Mouse (Mus musculus): ENCODE data around the gene Gpr88.

The Gpr88 gene

GRCm38 (mm10) chr3:116242685-116243084 lies 10.6 kb downstream of the Gpr88 start:
- 41% methylated on average over 9 of the region's 9 CpGs for WGBS

- 92% methylated on average over 5 of the region's 5 CpGs for WGBS
Observed at GRCm38 (mm10) chr3:116237527-116237926, 15.8 kb downstream of the Gpr88 start.

GRCm38 (mm10) chr3:116236856-116237255 lies 16.4 kb downstream of the Gpr88 start:
- WGBS: 87% methylated on average over 4 of the region's 4 CpGs

- 71% methylated on average over 3 of the region's 3 CpGs for WGBS
Observed at GRCm38 (mm10) chr3:116233515-116233914, 19.8 kb downstream of the Gpr88 start.

GRCm38 (mm10) chr3:116232763-116233162 lies 20.5 kb downstream of the Gpr88 start:
- 58% methylated on average over 5 of the region's 5 CpGs for whole genome bisulfite sequencing

GRCm38 (mm10) chr3:116229336-116229735 lies 24.0 kb downstream of the Gpr88 start:
- 77% methylated on average over 4 of the region's 4 CpGs for WGBS

GRCm38 (mm10) chr3:116228360-116229245 lies 24.7 kb downstream of the Gpr88 start:
- 67% methylated on average over 11 of the region's 11 CpGs for WGBS

- 68% methylated on average over 5 of the region's 5 CpGs for WGBS
Observed at GRCm38 (mm10) chr3:116227383-116227782, 25.9 kb downstream of the Gpr88 start.

- 90% methylated on average over 6 of the region's 6 CpGs for WGBS
Observed at GRCm38 (mm10) chr3:116226915-116227314, 26.4 kb downstream of the Gpr88 start.

GRCm38 (mm10) chr3:116222511-116223243 lies 30.6 kb downstream of the Gpr88 start:
- WGBS: 38% methylated on average over 17 of the region's 17 CpGs

GRCm38 (mm10) chr3:116221686-116222010 lies 31.7 kb downstream of the Gpr88 start:
- 52% methylated on average over 3 of the region's 3 CpGs for WGBS

- WGBS: 83% methylated on average over 6 of the region's 6 CpGs
Observed at GRCm38 (mm10) chr3:116220980-116221685, 32.2 kb downstream of the Gpr88 start.

GRCm38 (mm10) chr3:116217398-116217797 lies 35.9 kb downstream of the Gpr88 start:
- 84% methylated on average over 6 of the region's 6 CpGs for WGBS

- WGBS: 68% methylated on average over 1 of the region's 1 CpGs
Observed at GRCm38 (mm10) chr3:116216261-116216660, 37.0 kb downstream of the Gpr88 start.

GRCm38 (mm10) chr3:116211639-116212038 lies 41.7 kb downstream of the Gpr88 start:
- WGBS: 70% methylated on average over 5 of the region's 5 CpGs

GRCm38 (mm10) chr3:116210720-116211121 lies 42.6 kb downstream of the Gpr88 start:
- WGBS: 62% methylated on average over 8 of the region's 8 CpGs

GRCm38 (mm10) chr3:116209214-116209613 lies 44.1 kb downstream of the Gpr88 start:
- 75% methylated on average over 8 of the region's 8 CpGs for WGBS

- 77% methylated on average over 8 of the region's 8 CpGs for WGBS
Observed at GRCm38 (mm10) chr3:116206306-116206834, 46.9 kb downstream of the Gpr88 start.

GRCm38 (mm10) chr3:116205346-116206219 lies 47.7 kb downstream of the Gpr88 start:
- 87% methylated on average over 13 of the region's 13 CpGs for WGBS

- WGBS: 83% methylated on average over 9 of the region's 9 CpGs
Observed at GRCm38 (mm10) chr3:116204643-116205042, 48.7 kb downstream of the Gpr88 start.

GRCm38 (mm10) chr3:116203942-116204341 lies 49.4 kb downstream of the Gpr88 start:
- 72% methylated on average over 3 of the region's 3 CpGs for WGBS

Data from cerebral cortex, adult 2 months (tissue).